Mouse (Mus musculus): ENCODE measurements around the gene Abi2. TPM values are rescaled to one million over a fixed set of nuclear protein-coding genes. Genes with fewer than 3 reads are reported as not detected.

Gene Abi2
- total RNA-seq, 1 experiment: 26.4 TPM

- no peaks in the 10 kb centered on the region for H3K9me3 ChIP-seq (ENCODE audit: control insufficient read depth, insufficient read depth, low read depth, low read length)
- H3K4me3 ChIP-seq (ENCODE audit: insufficient read depth in 1 of 2, low read depth in 1 of 2, low read length in 2 of 2, poor library complexity in 1 of 2, severe bottlenecking in 1 of 2): no peak overlapping the region
- H3K27ac ChIP-seq (ENCODE audit: insufficient read depth, low read depth, low read length, poor library complexity, severe bottlenecking): no peak overlapping the region
- H3K9ac ChIP-seq (ENCODE audit: insufficient read depth, low read depth, low read length, poor library complexity, severe bottlenecking): no peak overlapping the region
- H3K4me1 ChIP-seq (ENCODE audit: control insufficient read depth in 2 of 2, insufficient read depth in 2 of 2, low read length in 2 of 2, poor library complexity in 1 of 2): no peaks in the 10 kb centered on the region
- H3K36me3 ChIP-seq (ENCODE audit: control insufficient read depth, insufficient read depth, low read length, poor library complexity, severe bottlenecking): peaks cover 33% of the 10 kb centered on the region
- in situ Hi-C loops (cut with MboI; ENCODE audit: low sequenced_read_pairs in 2 of 2, unreplicated experiment in 2 of 2): no loop called here
- no peak for DNase-seq (ENCODE audit: low read depth, low spot score)
- TF ChIP-seq ZNF384 (IDR thresholded peaks at IDR 0.05; ENCODE audit: low read depth, low read length) (no peak), CHD2 (IDR thresholded peaks at IDR 0.05; ENCODE audit: low read depth, low read length) (no peak), ZC3H11A (IDR thresholded peaks at IDR 0.05; ENCODE audit: borderline replicate concordance, low read depth, low read length) (no peak), HCFC1 (IDR thresholded peaks at IDR 0.05; ENCODE audit: borderline replicate concordance, insufficient read depth, low read length) (no peak), MAFK (IDR thresholded peaks at IDR 0.05; ENCODE audit: insufficient read depth, low read depth, low read length) (no peak)
Observed at GRCm38 (mm10) chr1:60488635-60489034, 79.2 kb downstream of the Abi2 start.

- Histone ChIP-seq H3K27ac (ENCODE audit: insufficient read depth, low read depth, low read length, poor library complexity, severe bottlenecking) (no peak overlapping the region), H3K9me3 (ENCODE audit: control insufficient read depth, insufficient read depth, low read depth, low read length) (no peaks in the 10 kb centered on the region), H3K9ac (ENCODE audit: insufficient read depth, low read depth, low read length, poor library complexity, severe bottlenecking) (no peak overlapping the region), H3K36me3 (ENCODE audit: control insufficient read depth, insufficient read depth, low read length, poor library complexity, severe bottlenecking) (peaks cover 33% of the 10 kb centered on the region), H3K4me1 (ENCODE audit: control insufficient read depth in 2 of 2, insufficient read depth in 2 of 2, low read length in 2 of 2, poor library complexity in 1 of 2) (no peaks in the 10 kb centered on the region), H3K4me3 (ENCODE audit: insufficient read depth in 1 of 2, low read depth in 1 of 2, low read length in 2 of 2, poor library complexity in 1 of 2, severe bottlenecking in 1 of 2) (no peak overlapping the region)
- no peak for TF ChIP-seq CHD2 (IDR thresholded peaks at IDR 0.05; ENCODE audit: low read depth, low read length)
- no peak for TF ChIP-seq HCFC1 (IDR thresholded peaks at IDR 0.05; ENCODE audit: borderline replicate concordance, insufficient read depth, low read length)
- TF ChIP-seq ZNF384 (IDR thresholded peaks at IDR 0.05; ENCODE audit: low read depth, low read length): no peak
- TF ChIP-seq ZC3H11A (IDR thresholded peaks at IDR 0.05; ENCODE audit: borderline replicate concordance, low read depth, low read length): no peak
- no peak for TF ChIP-seq MAFK (IDR thresholded peaks at IDR 0.05; ENCODE audit: insufficient read depth, low read depth, low read length)
- in situ Hi-C loops (cut with MboI; ENCODE audit: low sequenced_read_pairs in 2 of 2, unreplicated experiment in 2 of 2): no loop called here
- no peak for DNase-seq (ENCODE audit: low read depth, low spot score)
Observed at GRCm38 (mm10) chr1:60489660-60490059, 80.2 kb downstream of the Abi2 start.

- DNase-seq (ENCODE audit: low read depth, low spot score): no peak
- Histone ChIP-seq H3K4me3 (ENCODE audit: insufficient read depth in 1 of 2, low read depth in 1 of 2, low read length in 2 of 2, poor library complexity in 1 of 2, severe bottlenecking in 1 of 2) (no peak overlapping the region), H3K9ac (ENCODE audit: insufficient read depth, low read depth, low read length, poor library complexity, severe bottlenecking) (no peak overlapping the region), H3K9me3 (ENCODE audit: control insufficient read depth, insufficient read depth, low read depth, low read length) (no peaks in the 10 kb centered on the region), H3K27ac (ENCODE audit: insufficient read depth, low read depth, low read length, poor library complexity, severe bottlenecking) (no peak overlapping the region), H3K4me1 (ENCODE audit: control insufficient read depth in 2 of 2, insufficient read depth in 2 of 2, low read length in 2 of 2, poor library complexity in 1 of 2) (no peaks in the 10 kb centered on the region), H3K36me3 (ENCODE audit: control insufficient read depth, insufficient read depth, low read length, poor library complexity, severe bottlenecking) (peaks cover 37% of the 10 kb centered on the region)
- in situ Hi-C loops (cut with MboI; ENCODE audit: low sequenced_read_pairs in 2 of 2, unreplicated experiment in 2 of 2): no loop called here
- no peak for TF ChIP-seq HCFC1 (IDR thresholded peaks at IDR 0.05; ENCODE audit: borderline replicate concordance, insufficient read depth, low read length)
- no peak for TF ChIP-seq ZNF384 (IDR thresholded peaks at IDR 0.05; ENCODE audit: low read depth, low read length)
- TF ChIP-seq ZC3H11A (IDR thresholded peaks at IDR 0.05; ENCODE audit: borderline replicate concordance, low read depth, low read length): no peak
- TF ChIP-seq MAFK (IDR thresholded peaks at IDR 0.05; ENCODE audit: insufficient read depth, low read depth, low read length): no peak
- no peak for TF ChIP-seq CHD2 (IDR thresholded peaks at IDR 0.05; ENCODE audit: low read depth, low read length)
Observed at GRCm38 (mm10) chr1:60490510-60490909, 81.1 kb downstream of the Abi2 start.

- Histone ChIP-seq H3K27ac (ENCODE audit: insufficient read depth, low read depth, low read length, poor library complexity, severe bottlenecking) (no peak overlapping the region), H3K4me1 (ENCODE audit: control insufficient read depth in 2 of 2, insufficient read depth in 2 of 2, low read length in 2 of 2, poor library complexity in 1 of 2) (no peaks in the 10 kb centered on the region), H3K36me3 (ENCODE audit: control insufficient read depth, insufficient read depth, low read length, poor library complexity, severe bottlenecking) (peaks cover 42% of the 10 kb centered on the region), H3K4me3 (ENCODE audit: insufficient read depth in 1 of 2, low read depth in 1 of 2, low read length in 2 of 2, poor library complexity in 1 of 2, severe bottlenecking in 1 of 2) (no peak overlapping the region), H3K9me3 (ENCODE audit: control insufficient read depth, insufficient read depth, low read depth, low read length) (no peaks in the 10 kb centered on the region), H3K9ac (ENCODE audit: insufficient read depth, low read depth, low read length, poor library complexity, severe bottlenecking) (no peak overlapping the region)
- TF ChIP-seq ZNF384 (IDR thresholded peaks at IDR 0.05; ENCODE audit: low read depth, low read length) (no peak), HCFC1 (IDR thresholded peaks at IDR 0.05; ENCODE audit: borderline replicate concordance, insufficient read depth, low read length) (no peak), CHD2 (IDR thresholded peaks at IDR 0.05; ENCODE audit: low read depth, low read length) (no peak), MAFK (IDR thresholded peaks at IDR 0.05; ENCODE audit: insufficient read depth, low read depth, low read length) (no peak), ZC3H11A (IDR thresholded peaks at IDR 0.05; ENCODE audit: borderline replicate concordance, low read depth, low read length) (no peak)
- no peak for DNase-seq (ENCODE audit: low read depth, low spot score)
- in situ Hi-C loops (cut with MboI; ENCODE audit: low sequenced_read_pairs in 2 of 2, unreplicated experiment in 2 of 2): no loop called here
Observed at GRCm38 (mm10) chr1:60492404-60492803, 83.0 kb downstream of the Abi2 start.

- Histone ChIP-seq H3K36me3 (ENCODE audit: control insufficient read depth, insufficient read depth, low read length, poor library complexity, severe bottlenecking) (peaks cover 36% of the 10 kb centered on the region), H3K4me3 (ENCODE audit: insufficient read depth in 1 of 2, low read depth in 1 of 2, low read length in 2 of 2, poor library complexity in 1 of 2, severe bottlenecking in 1 of 2) (no peak overlapping the region), H3K4me1 (ENCODE audit: control insufficient read depth in 2 of 2, insufficient read depth in 2 of 2, low read length in 2 of 2, poor library complexity in 1 of 2) (no peaks in the 10 kb centered on the region), H3K27ac (ENCODE audit: insufficient read depth, low read depth, low read length, poor library complexity, severe bottlenecking) (no peak overlapping the region), H3K9ac (ENCODE audit: insufficient read depth, low read depth, low read length, poor library complexity, severe bottlenecking) (no peak overlapping the region), H3K9me3 (ENCODE audit: control insufficient read depth, insufficient read depth, low read depth, low read length) (no peaks in the 10 kb centered on the region)
- in situ Hi-C loops (cut with MboI; ENCODE audit: low sequenced_read_pairs in 2 of 2, unreplicated experiment in 2 of 2): no loop called here
- TF ChIP-seq ZC3H11A (IDR thresholded peaks at IDR 0.05; ENCODE audit: borderline replicate concordance, low read depth, low read length) (no peak), MAFK (IDR thresholded peaks at IDR 0.05; ENCODE audit: insufficient read depth, low read depth, low read length) (no peak), ZNF384 (IDR thresholded peaks at IDR 0.05; ENCODE audit: low read depth, low read length) (no peak), CHD2 (IDR thresholded peaks at IDR 0.05; ENCODE audit: low read depth, low read length) (no peak), HCFC1 (IDR thresholded peaks at IDR 0.05; ENCODE audit: borderline replicate concordance, insufficient read depth, low read length) (no peak)
- DNase-seq (ENCODE audit: low read depth, low spot score): no peak
Observed at GRCm38 (mm10) chr1:60493421-60493820, 84.0 kb downstream of the Abi2 start.
